Mouse (Mus musculus) ovary, postnatal 36 days (tissue): ENCODE measurements around the gene Elovl3.
A peak's percentile ranks its signal among the peaks of the same experiment; 100 is the strongest.
"Not testable (repeated sequence)": the region's sequence is repeated elsewhere in the genome, so short reads cannot be mapped to it uniquely, and the experiment has no call there.

ENCODE experiments used
- DNase-seq: peaks from one replicate; pipeline ENCODE4 v3.0.0; 2022; ENCODE audit warnings: low spot score, mixed read lengths

Gene Elovl3

DNA sequence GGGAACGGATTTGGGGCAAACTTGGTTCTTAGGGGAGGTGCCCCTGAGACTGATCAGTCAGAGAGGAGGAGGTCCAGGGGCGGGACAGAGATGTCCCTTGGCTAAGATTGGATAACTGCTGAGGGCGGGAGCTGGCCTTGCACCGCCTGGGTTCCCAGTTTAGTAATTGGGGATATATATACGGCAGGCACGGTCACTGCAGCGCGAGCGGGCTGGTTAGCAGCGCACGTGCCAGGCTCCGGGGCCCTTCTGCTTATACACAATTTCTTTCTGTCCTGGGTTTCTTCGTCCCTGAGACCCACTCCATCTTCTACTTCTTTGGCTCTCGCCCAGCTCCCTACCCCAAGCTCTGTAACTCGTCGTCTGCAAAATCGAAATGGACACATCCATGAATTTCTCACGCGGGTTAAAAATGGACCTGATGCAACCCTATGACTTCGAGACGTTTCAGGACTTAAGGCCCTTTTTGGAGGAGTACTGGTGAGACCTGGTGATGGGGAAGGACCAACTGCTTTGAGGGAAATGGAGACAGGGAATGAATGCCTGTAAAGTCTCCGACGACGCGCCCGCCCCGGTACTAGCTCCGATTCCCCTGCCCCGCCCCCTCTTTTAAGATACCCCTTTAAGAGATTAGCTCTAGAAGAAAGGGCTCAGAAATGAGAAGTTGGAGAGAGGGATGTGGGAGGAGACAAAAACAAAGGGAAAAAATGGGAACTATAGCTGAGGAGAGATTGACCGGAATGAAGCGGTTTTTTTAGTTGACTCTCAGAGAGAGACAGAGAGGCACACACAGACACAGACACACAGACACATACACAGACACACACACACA, at the start of gene Elovl3:
Gene Elovl3, plus strand, starts transcription at position 204 of the 832 bp plus-strand sequence.
- DNase-seq = peak; percentile 50

- no peak for DNase-seq
Measured at GRCm38 (mm10) chr19:46085185-46085584, 46.5 kb upstream of the Elovl3 start.

- peak; percentile 31 for DNase-seq
Measured at GRCm38 (mm10) chr19:46086337-46086736, 45.4 kb upstream of the Elovl3 start.

DNA sequence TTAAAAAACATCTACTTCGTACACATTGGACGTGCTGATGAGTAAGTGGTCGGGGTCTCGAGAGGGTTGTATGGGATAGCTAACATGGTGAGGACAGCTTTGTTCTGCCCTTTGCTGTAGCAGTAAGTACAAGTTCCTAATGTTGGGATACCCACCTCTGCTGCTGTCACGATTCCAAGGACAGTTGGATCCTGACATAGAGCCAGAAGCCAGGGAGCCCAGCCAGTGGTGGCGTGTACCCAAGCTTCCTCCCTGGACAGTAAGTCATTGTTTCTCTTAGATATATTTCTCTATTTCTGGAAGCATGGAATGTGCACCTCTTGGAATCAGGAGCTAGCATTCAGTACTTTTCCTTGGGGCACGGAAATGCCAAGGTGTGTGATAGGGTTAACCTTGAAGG, 43.8 kb upstream of the Elovl3 start:
- no peak for DNase-seq

GRCm38 (mm10) chr19:46091641-46092040, 40.1 kb upstream of the Elovl3 start:
- no peak for DNase-seq

DNA sequence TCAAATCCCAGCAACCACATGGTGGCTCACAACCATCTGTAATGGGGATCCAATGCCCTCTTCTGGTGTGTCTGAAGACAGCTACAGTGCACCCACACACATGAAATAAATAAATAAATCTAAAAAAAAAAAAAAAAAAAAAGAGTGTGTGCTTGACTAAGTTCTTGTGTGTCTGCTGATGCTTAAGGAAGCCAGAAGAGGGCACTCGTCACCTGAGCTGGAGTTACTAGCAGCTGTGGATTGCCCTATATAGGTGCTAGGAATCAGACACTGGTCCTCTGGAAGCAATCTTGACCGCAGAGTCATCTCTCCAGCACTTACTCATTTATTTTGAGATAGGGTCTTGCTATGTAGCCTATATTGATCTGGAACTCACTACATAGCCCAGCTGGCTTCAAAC, 37.6 kb upstream of the Elovl3 start:
- DNase-seq = no peak

DNA sequence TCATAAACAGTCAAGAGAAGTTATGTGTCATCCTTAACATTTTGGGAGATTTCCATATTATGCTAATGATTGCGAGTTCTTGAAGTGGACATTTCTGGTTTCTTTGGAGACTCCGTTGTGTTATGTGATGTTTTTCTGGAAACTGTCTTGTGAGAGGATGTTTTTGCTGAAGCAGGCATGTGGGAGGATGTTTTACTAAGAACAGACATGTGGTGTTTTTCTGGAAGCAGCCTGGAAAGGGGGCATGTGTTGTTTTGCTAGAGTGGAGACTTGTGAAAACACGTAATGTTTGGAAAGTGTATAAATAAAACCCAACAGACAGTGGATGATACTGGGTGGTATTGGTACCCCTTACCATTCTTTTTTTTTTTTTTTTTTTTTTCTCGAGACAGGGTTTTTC, 36.4 kb upstream of the Elovl3 start:
- DNase-seq = no peak

- no peak for DNase-seq
Measured at GRCm38 (mm10) chr19:46096396-46096795, 35.3 kb upstream of the Elovl3 start.

- no peak for DNase-seq
Measured at GRCm38 (mm10) chr19:46099561-46099960, 32.1 kb upstream of the Elovl3 start.

DNA sequence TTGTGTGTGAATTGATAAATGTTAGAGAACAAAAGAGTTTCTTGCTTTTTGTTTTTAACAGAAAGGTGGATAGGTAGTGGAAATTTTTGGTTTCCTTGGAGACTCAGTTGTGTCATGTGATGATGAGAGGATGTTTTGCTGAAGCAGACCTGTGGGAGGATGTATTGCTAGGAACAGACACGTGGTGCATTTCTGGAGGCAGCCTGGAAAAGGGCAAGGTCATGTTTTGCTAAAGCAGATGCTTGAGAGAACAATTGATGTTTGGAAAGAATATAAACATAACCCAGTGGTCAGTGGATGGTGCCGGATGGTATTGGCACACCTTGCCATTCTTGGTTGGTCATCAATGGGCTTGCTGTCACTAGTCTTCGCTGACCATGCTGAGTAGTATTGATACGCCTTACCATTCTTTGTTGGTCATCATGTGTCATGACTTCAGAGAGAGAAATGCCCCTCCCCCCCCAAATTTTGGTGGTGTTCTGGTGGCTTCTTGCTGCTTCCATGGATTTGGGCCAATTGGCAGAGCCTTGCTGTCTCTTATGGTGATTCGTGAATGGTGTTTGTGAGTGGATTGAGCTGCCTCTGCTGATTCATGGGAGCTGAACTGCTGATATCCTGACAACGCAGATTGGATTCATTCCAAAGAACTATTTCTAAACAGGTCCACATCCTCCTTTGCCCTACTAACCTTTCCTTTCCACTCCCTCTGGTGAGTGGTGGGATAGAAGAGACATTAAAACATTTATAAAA, 28.1 kb upstream of the Elovl3 start:
- no peak for DNase-seq

- no peak for DNase-seq
Measured at GRCm38 (mm10) chr19:46104187-46104557, 27.5 kb upstream of the Elovl3 start.

GRCm38 (mm10) chr19:46110214-46110613, 21.5 kb upstream of the Elovl3 start:
- DNase-seq = no peak

DNA sequence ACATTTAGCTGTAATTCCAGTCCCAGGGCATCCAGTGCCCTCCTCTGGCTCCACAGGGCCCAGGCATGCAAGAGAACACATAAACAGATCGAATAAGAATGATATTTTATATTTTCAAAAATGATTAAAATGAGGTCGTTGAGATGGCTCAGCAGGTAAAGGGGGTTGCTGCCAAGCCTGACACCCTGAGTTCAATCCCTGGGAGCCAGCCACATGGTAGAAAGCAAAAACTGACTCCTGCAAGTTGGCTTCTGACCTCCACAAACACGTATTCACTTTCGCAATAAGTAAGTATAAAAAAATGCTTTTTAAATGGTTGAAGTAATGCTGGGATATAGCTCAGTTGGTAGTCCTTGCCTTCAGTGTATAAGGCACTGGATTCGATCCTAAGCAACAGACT, 20.9 kb upstream of the Elovl3 start:
- DNase-seq = no peak

- no peak for DNase-seq
Measured at GRCm38 (mm10) chr19:46114617-46115016, 17.1 kb upstream of the Elovl3 start.

DNA sequence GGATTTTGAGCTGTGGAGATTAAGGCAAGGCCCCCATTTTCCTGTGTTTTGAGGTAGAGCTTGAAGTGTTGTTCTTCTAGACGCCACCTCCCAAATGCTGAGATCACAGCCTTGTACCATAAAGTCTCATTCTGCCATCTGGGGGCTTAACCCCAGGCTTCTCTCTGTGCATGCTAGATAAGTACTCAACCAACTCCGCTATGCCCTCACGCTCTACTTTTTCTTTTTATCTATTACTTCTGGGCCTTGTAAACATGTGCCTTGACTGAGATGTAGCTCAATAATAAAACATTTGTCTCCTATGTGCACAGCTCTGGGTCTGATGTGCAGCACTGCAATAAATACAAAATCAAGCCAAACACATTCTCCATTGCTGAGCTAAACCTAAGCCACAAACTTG, 12.2 kb upstream of the Elovl3 start:
- DNase-seq = no peak

DNA sequence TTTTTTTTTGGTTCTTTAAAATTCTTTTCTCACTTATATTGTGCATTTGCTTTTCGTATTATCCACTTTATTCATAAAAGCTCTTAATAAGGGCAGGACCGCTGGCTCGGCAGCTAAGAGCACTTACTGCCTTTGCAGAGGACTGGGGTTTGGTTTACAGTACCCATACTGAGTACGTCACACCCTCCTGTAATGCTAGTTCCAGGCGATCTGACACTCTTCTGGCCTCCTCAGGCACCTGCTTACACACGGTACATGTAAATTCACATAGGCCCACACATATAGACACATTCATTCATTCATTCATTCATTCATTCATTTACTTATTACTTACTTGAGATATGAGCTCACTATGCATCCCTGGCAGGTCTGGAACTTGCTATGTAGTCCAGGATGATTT, 10.8 kb upstream of the Elovl3 start:
- no peak for DNase-seq

GRCm38 (mm10) chr19:46123876-46124275, 7.8 kb upstream of the Elovl3 start:
- no peak for DNase-seq

- DNase-seq = no peak
Measured at GRCm38 (mm10) chr19:46124651-46125050, 7.0 kb upstream of the Elovl3 start.

DNA sequence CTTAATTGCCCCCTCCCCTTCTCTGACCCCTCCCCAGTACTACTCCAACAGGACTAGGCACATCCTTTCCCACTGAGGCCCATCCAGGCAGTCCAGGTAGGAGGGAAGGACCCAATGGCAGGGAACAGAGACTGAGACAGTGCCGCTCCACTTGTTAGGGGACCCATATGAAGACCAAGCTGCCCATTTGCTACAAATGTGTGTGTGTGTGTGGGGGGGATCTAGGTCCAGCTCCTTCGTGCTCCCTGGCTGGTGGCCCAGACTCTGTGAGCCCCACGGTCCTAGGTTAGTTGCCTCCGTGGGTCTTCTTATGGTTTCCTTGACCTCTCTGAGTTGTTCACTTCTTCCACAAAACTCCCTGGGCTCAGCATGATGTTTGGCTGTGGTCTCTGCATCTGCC, 5.4 kb upstream of the Elovl3 start:
- DNase-seq = no peak

GRCm38 (mm10) chr19:46129737-46130136, 2.0 kb upstream of the Elovl3 start:
- DNase-seq = not testable (repeated sequence)

GRCm38 (mm10) chr19:46131283-46131682, 414 bp upstream of the Elovl3 start:
- no peak for DNase-seq

DNA sequence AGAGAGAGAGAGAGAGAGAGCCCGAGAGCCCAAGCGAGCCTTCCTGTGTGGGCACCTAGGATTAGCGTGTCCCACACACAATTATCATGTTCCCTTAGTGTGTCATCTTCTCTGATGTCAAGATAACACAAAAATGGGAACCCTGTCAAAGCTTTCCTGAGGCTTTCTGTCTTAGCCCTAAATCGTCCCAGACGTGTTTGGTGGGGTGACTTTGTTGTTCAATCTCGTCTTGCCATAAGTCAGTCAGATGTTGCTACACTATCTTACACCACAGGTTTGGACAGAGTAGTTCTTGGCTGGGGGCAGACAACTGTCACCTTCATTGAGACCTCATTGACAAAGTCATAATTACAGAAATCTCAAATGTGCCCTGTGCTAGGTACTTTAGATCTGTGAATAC, 880 bp downstream of the Elovl3 start:
- no peak for DNase-seq

- peak; percentile 88 for DNase-seq
Measured at GRCm38 (mm10) chr19:46135297-46135696, 3.6 kb downstream of the Elovl3 start.
